Mouse (Mus musculus): ENCODE measurements around the gene Nab2.

DNA sequence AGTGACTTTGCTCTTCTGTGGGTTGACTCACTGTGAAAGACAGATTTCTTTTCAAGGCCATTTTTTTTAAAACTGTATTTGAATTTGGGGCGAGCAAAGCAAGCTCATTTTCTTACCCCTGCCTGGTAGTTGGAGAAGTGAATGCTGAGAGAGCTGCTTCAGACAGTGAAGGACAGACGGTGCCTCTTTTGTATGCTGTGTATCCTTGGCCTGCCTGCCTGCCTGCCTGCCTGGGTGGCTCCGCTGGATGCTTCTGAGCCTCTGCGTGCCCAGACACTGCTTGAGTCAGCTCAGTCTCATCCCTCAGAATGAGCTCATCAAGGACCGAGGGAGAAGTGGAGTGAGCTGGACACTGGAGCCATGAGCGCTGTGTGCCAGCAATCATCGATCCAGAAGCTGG lies 30.6 kb upstream of the Nab2 start:
- TF ChIP-seq CTCF (IDR thresholded peaks at IDR 0.05; ENCODE audit: low read depth, low read length) (no peak), POLR2A (IDR thresholded peaks at IDR 0.05; ENCODE audit: extremely low read depth, insufficient read depth, low read length) (no peak)

Data from liver, adult 2 months (tissue).